Mouse (Mus musculus) cerebellum, adult 2 months (tissue): ENCODE measurements at regions not wholly inside any gene's neighbourhood (a gene's known extent, or its start where the extent isn't known, plus 50 kb on each side); places are given as distances from the start of the nearest gene placed in this dataset.

Source experiments
- CTCF ChIP-seq: fragments of 200-500 bp; IDR thresholded peaks from 2 replicates; pipeline ENCODE4 v1.5.1; 2011; ENCODE audit warnings: low read depth, mild to moderate bottlenecking, control low read depth, low read length, moderate library complexity, borderline replicate concordance; ENCODE audit not compliant: insufficient read depth
- POLR2A ChIP-seq: fragments of 200-500 bp; IDR thresholded peaks from 2 replicates; pipeline ENCODE4 v1.6.1; 2011; ENCODE audit warnings: low read length, control low read depth, borderline replicate concordance; ENCODE audit not compliant: insufficient read depth

GRCm38 (mm10) chr2:92779101-92779500 is 135.8 kb upstream of the Syt13 start:
- TF ChIP-seq CTCF (no peak), POLR2A (no peak)
